Mouse (Mus musculus): ENCODE data around the gene Arhgef3. TPM values are rescaled to one million over a fixed set of nuclear protein-coding genes. Genes with fewer than 3 reads are reported as not detected.

The Arhgef3 gene
- polyA plus RNA-seq, 1 experiment from 2014 or later = 6.6 TPM

GRCm38 (mm10) chr14:27328952-27329351, 214.3 kb downstream of the Arhgef3 start:
- Histone ChIP-seq H3K27ac (no peak overlapping the region), H3K36me3 (no peaks in the 10 kb centered on the region), H3K9ac (no peak overlapping the region), H3K4me2 (replicated peaks) (no peak overlapping the region), H3K27me3 (0 out of 2 replicates have a peak, but pooled peaks cover 6% of the 10 kb centered on the region), H3K4me3 (no peak overlapping the region), H3K9me3 (replicated peaks) (no peaks in the 10 kb centered on the region), H3K4me1 (no peaks in the 10 kb centered on the region)
- no peak for ATAC-seq (ENCODE audit: low FRiP score)
- WGBS = 88% methylated on average over 3 of the region's 3 CpGs

GRCm38 (mm10) chr14:27331490-27332035, 216.9 kb downstream of the Arhgef3 start:
- Histone ChIP-seq H3K36me3 (no peaks in the 10 kb centered on the region), H3K4me2 (replicated peaks) (no peak overlapping the region), H3K27me3 (peaks cover 29% of the 10 kb centered on the region), H3K4me1 (peaks cover 12% of the 10 kb centered on the region), H3K4me3 (no peak overlapping the region), H3K9ac (no peak overlapping the region), H3K9me3 (replicated peaks) (no peaks in the 10 kb centered on the region), H3K27ac (no peak overlapping the region)
- no peak for ATAC-seq (ENCODE audit: low FRiP score)
- 67% methylated on average over 10 of the region's 10 CpGs for WGBS

GRCm38 (mm10) chr14:27332359-27332987, 217.8 kb downstream of the Arhgef3 start:
- H3K9me3 ChIP-seq (replicated peaks) = no peaks in the 10 kb centered on the region
- no peak overlapping the region for H3K9ac ChIP-seq
- H3K4me3 ChIP-seq = no peak overlapping the region
- 60% methylated on average over 4 of the region's 4 CpGs for WGBS
- no peak overlapping the region for H3K4me2 ChIP-seq (replicated peaks)
- ATAC-seq (ENCODE audit: low FRiP score) = no peak
- H3K27ac ChIP-seq = no peak overlapping the region
- peaks cover 38% of the 10 kb centered on the region for H3K27me3 ChIP-seq
- peaks cover 14% of the 10 kb centered on the region for H3K4me1 ChIP-seq
- H3K36me3 ChIP-seq = no peaks in the 10 kb centered on the region

- ATAC-seq (ENCODE audit: low FRiP score) = peak; percentile 73
- Histone ChIP-seq H3K9ac (peak overlapping the region; percentile 62), H3K9me3 (replicated peaks) (no peaks in the 10 kb centered on the region), H3K36me3 (no peaks in the 10 kb centered on the region), H3K27ac (no peak overlapping the region), H3K4me2 (replicated peaks) (peak overlapping the region; percentile 92), H3K4me1 (peaks cover 14% of the 10 kb centered on the region), H3K4me3 (peak overlapping the region; percentile 52), H3K27me3 (peaks cover 39% of the 10 kb centered on the region)
- WGBS = 3% methylated on average over 37 of the region's 37 CpGs
Measured at GRCm38 (mm10) chr14:27335331-27336207, 220.9 kb downstream of the Arhgef3 start.

GRCm38 (mm10) chr14:27336208-27337114, 221.8 kb downstream of the Arhgef3 start:
- peak; percentile 71; the same call in 1 of the 2 replicates for ATAC-seq (ENCODE audit: low FRiP score)
- WGBS = 3% methylated on average over 34 of the region's 34 CpGs
- H3K9ac ChIP-seq = peak overlapping the region; percentile 62

GRCm38 (mm10) chr14:27337156-27337555, 222.5 kb downstream of the Arhgef3 start:
- Histone ChIP-seq H3K27ac (no peak overlapping the region), H3K36me3 (no peaks in the 10 kb centered on the region), H3K9me3 (replicated peaks) (no peaks in the 10 kb centered on the region), H3K4me3 (peak overlapping the region; percentile 52), H3K27me3 (peaks cover 39% of the 10 kb centered on the region), H3K4me1 (peaks cover 14% of the 10 kb centered on the region), H3K9ac (no peak overlapping the region), H3K4me2 (replicated peaks) (peak overlapping the region; percentile 92)
- 60% methylated on average over 6 of the region's 6 CpGs for WGBS
- ATAC-seq (ENCODE audit: low FRiP score) = no peak

More at GRCm38 (mm10) chr14:27336208-27337114, 221.8 kb downstream of the Arhgef3 start:
- peaks cover 14% of the 10 kb centered on the region for H3K4me1 ChIP-seq
- H3K4me2 ChIP-seq (replicated peaks) = peak overlapping the region; percentile 92
- H3K27me3 ChIP-seq = peaks cover 39% of the 10 kb centered on the region
- peak overlapping the region; percentile 52 for H3K4me3 ChIP-seq
- no peak overlapping the region for H3K27ac ChIP-seq
- H3K36me3 ChIP-seq = no peaks in the 10 kb centered on the region
- H3K9me3 ChIP-seq (replicated peaks) = no peaks in the 10 kb centered on the region

- H3K4me3 ChIP-seq = no peak overlapping the region
- WGBS = 38% methylated on average over 12 of the region's 12 CpGs
- H3K9ac ChIP-seq = no peak overlapping the region
- ATAC-seq (ENCODE audit: low FRiP score) = no peak
- no peaks in the 10 kb centered on the region for H3K36me3 ChIP-seq
- H3K9me3 ChIP-seq (replicated peaks) = no peaks in the 10 kb centered on the region
- H3K27ac ChIP-seq = no peak overlapping the region
- H3K4me2 ChIP-seq (replicated peaks) = no peak overlapping the region
- peaks cover 14% of the 10 kb centered on the region for H3K4me1 ChIP-seq
- peaks cover 39% of the 10 kb centered on the region for H3K27me3 ChIP-seq
Measured at GRCm38 (mm10) chr14:27338034-27338708, 223.5 kb downstream of the Arhgef3 start.

GRCm38 (mm10) chr14:27340682-27341415, 226.2 kb downstream of the Arhgef3 start:
- no peak overlapping the region for H3K9ac ChIP-seq
- no peak overlapping the region for H3K4me3 ChIP-seq
- no peak for ATAC-seq (ENCODE audit: low FRiP score)
- peaks cover 17% of the 10 kb centered on the region for H3K27me3 ChIP-seq
- no peaks in the 10 kb centered on the region for H3K9me3 ChIP-seq (replicated peaks)
- H3K4me1 ChIP-seq = peaks cover 10% of the 10 kb centered on the region
- no peaks in the 10 kb centered on the region for H3K36me3 ChIP-seq
- no peak overlapping the region for H3K4me2 ChIP-seq (replicated peaks)
- H3K27ac ChIP-seq = no peak overlapping the region
- 86% methylated on average over 5 of the region's 5 CpGs for WGBS

- no peak overlapping the region for H3K9ac ChIP-seq
- H3K4me2 ChIP-seq (replicated peaks) = no peak overlapping the region
- H3K4me1 ChIP-seq = peaks cover 3% of the 10 kb centered on the region
- H3K4me3 ChIP-seq = no peak overlapping the region
- ATAC-seq (ENCODE audit: low FRiP score) = no peak
- WGBS = 84% methylated on average over 5 of the region's 5 CpGs
- H3K9me3 ChIP-seq (replicated peaks) = no peaks in the 10 kb centered on the region
- no peaks in the 10 kb centered on the region for H3K36me3 ChIP-seq
- peaks cover 10% of the 10 kb centered on the region for H3K27me3 ChIP-seq
- no peak overlapping the region for H3K27ac ChIP-seq
Measured at GRCm38 (mm10) chr14:27341486-27341885, 226.8 kb downstream of the Arhgef3 start.

- peaks cover under 1% of the 10 kb centered on the region for H3K27me3 ChIP-seq
- no peak overlapping the region for H3K4me3 ChIP-seq
- H3K4me2 ChIP-seq (replicated peaks) = no peak overlapping the region
- no peaks in the 10 kb centered on the region for H3K36me3 ChIP-seq
- H3K9me3 ChIP-seq (replicated peaks) = no peaks in the 10 kb centered on the region
- no peak overlapping the region for H3K9ac ChIP-seq
- no peak for ATAC-seq (ENCODE audit: low FRiP score)
- no peaks in the 10 kb centered on the region for H3K4me1 ChIP-seq
- no peak overlapping the region for H3K27ac ChIP-seq
- 82% methylated on average over 2 of the region's 2 CpGs for WGBS
Measured at GRCm38 (mm10) chr14:27342451-27342850, 227.8 kb downstream of the Arhgef3 start.

Data from hindbrain, embryonic 12.5 days (tissue).